Mouse (Mus musculus) kidney, postnatal 4 days (tissue): Measurements from ENCODE around the gene Kif23.

Experiments
- DNase-seq, 2 experiments: peaks; one replicate each; pipeline ENCODE4 v3.0.0; 2021; ENCODE audit warnings: mixed read lengths in 2 of 2

Gene Kif23

GRCm38 (mm10) chr9:61945973-61946611 lies 482 bp downstream of the Kif23 start:
- DNase-seq = peak in 1 of 2 experiments; percentile 64

- no peak for DNase-seq
Observed at GRCm38 (mm10) chr9:61941054-61941453, 5.5 kb downstream of the Kif23 start.

- no peak for DNase-seq
Observed at GRCm38 (mm10) chr9:61933333-61933732, 13.2 kb downstream of the Kif23 start.

- DNase-seq = no peak
Observed at GRCm38 (mm10) chr9:61932009-61932408, 14.6 kb downstream of the Kif23 start.

- no peak for DNase-seq
Observed at GRCm38 (mm10) chr9:61925086-61925660, 21.4 kb downstream of the Kif23 start.

GRCm38 (mm10) chr9:61920331-61920730 lies 26.2 kb downstream of the Kif23 start:
- DNase-seq = no peak

- no peak for DNase-seq
Observed at GRCm38 (mm10) chr9:61919464-61919863, 27.1 kb downstream of the Kif23 start.

- DNase-seq = no peak
Observed at GRCm38 (mm10) chr9:61917436-61917835, 29.1 kb downstream of the Kif23 start.

- no peak for DNase-seq
Observed at GRCm38 (mm10) chr9:61916986-61917385, 29.6 kb downstream of the Kif23 start.

- DNase-seq = no peak
Observed at GRCm38 (mm10) chr9:61915393-61916005, 31.1 kb downstream of the Kif23 start.

GRCm38 (mm10) chr9:61914917-61915300 lies 31.7 kb downstream of the Kif23 start:
- no peak for DNase-seq

GRCm38 (mm10) chr9:61914203-61914916 lies 32.2 kb downstream of the Kif23 start, which contains the start of gene Rplp1:
TSS of gene Rplp1 (minus strand) at chr9:61914542.
- DNase-seq = peak; percentile 97 to 98

- DNase-seq = no peak
Observed at GRCm38 (mm10) chr9:61911300-61912128, 35.1 kb downstream of the Kif23 start.

- peak; percentile 72 to 75 for DNase-seq
Observed at GRCm38 (mm10) chr9:61910526-61911256, 35.9 kb downstream of the Kif23 start.

- DNase-seq = no peak
Observed at GRCm38 (mm10) chr9:61909633-61910032, 36.9 kb downstream of the Kif23 start.

GRCm38 (mm10) chr9:61908832-61909407 lies 37.7 kb downstream of the Kif23 start:
- DNase-seq = no peak

GRCm38 (mm10) chr9:61908341-61908740 lies 38.2 kb downstream of the Kif23 start:
- DNase-seq = no peak

GRCm38 (mm10) chr9:61907621-61908295 lies 38.8 kb downstream of the Kif23 start:
- DNase-seq = no peak

GRCm38 (mm10) chr9:61906912-61907311 lies 39.7 kb downstream of the Kif23 start:
- peak; percentile 70 to 72 for DNase-seq

- DNase-seq = no peak
Observed at GRCm38 (mm10) chr9:61905576-61905975, 41.0 kb downstream of the Kif23 start.

- DNase-seq = no peak
Observed at GRCm38 (mm10) chr9:61904201-61904600, 42.4 kb downstream of the Kif23 start.
